Mouse (Mus musculus): ENCODE results near the gene Preb. TPM values are rescaled to one million over a fixed set of nuclear protein-coding genes. Genes with fewer than 3 reads are reported as not detected.

Preb gene
- polyA plus RNA-seq, 2 experiments, result 91.1 to 259 TPM

- no peak for TF ChIP-seq POLR2A (IDR thresholded peaks at IDR 0.05; ENCODE audit: borderline replicate concordance, extremely low read depth, insufficient read depth, insufficient read length)
- DNase-seq (ENCODE audit: low spot score), result no peak
- WGBS, result 91% methylated on average over 5 of the region's 5 CpGs
- Histone ChIP-seq H3K27me3 (ENCODE audit: control insufficient read depth, insufficient read depth, low read length) (no peaks in the 10 kb centered on the region), H3K4me2 (replicated peaks; ENCODE audit: low read depth, low read length, severe bottlenecking) (no peak overlapping the region), H3K9ac (ENCODE audit: low read depth, low read length, severe bottlenecking) (no peak overlapping the region), H3K9me3 (ENCODE audit: control insufficient read depth, low read length) (no peaks in the 10 kb centered on the region), H3K4me3 (replicated peaks; ENCODE audit: low read length) (no peak overlapping the region), H3K36me3 (ENCODE audit: control insufficient read depth, insufficient read depth, low read length) (peaks cover 86% of the 10 kb centered on the region), H3K27ac (replicated peaks; ENCODE audit: low read depth, low read length) (no peak overlapping the region), H3K4me1 (ENCODE audit: control insufficient read depth, insufficient read depth, low read length) (peaks cover 10% of the 10 kb centered on the region)
- no peak for ATAC-seq (ENCODE audit: low FRiP score, low read depth)
These were observed 58.3 kb downstream of the Preb start for GRCm38 (mm10) chr5:30901860-30902259.

Other genes starting within 250 kb of the Preb start
- 9.2 and 9.9 TPM in 2 replicates for gene Dpysl5, start 248.8 kb downstream of the Preb start, polyA plus RNA-seq (2012; rRNA removed)
- 4.6 and 5.8 TPM in 2 replicates for gene Dpysl5, start 248.8 kb downstream of the Preb start, polyA plus RNA-seq (2014; fragmentation: Nextera tagmentation; extraction: Ambion mirVana)
- 64.7 and 76.0 TPM in 2 replicates for gene Mapre3, start 145.7 kb downstream of the Preb start, polyA plus RNA-seq (2012; rRNA removed)
- gene Mapre3, start 145.7 kb downstream of the Preb start, polyA plus RNA-seq (2014; fragmentation: Nextera tagmentation; extraction: Ambion mirVana), result 28.2 and 30.0 TPM in 2 replicates
- gene Tmem214, start 92.3 kb downstream of the Preb start, polyA plus RNA-seq (2012; rRNA removed), result 115 and 152 TPM in 2 replicates
- gene Tmem214, start 92.3 kb downstream of the Preb start, polyA plus RNA-seq (2014; fragmentation: Nextera tagmentation; extraction: Ambion mirVana), result 80.7 and 81.8 TPM in 2 replicates
- gene Agbl5, start 71.7 kb downstream of the Preb start, polyA plus RNA-seq (2012; rRNA removed), result 61.9 and 78.3 TPM in 2 replicates
- gene Agbl5, start 71.7 kb downstream of the Preb start, polyA plus RNA-seq (2014; fragmentation: Nextera tagmentation; extraction: Ambion mirVana), result 27.7 and 32.2 TPM in 2 replicates
- 364 and 388 TPM in 2 replicates for gene Ost4, start 52.6 kb downstream of the Preb start, polyA plus RNA-seq (2012; rRNA removed)
- 502 and 567 TPM in 2 replicates for gene Ost4, start 52.6 kb downstream of the Preb start, polyA plus RNA-seq (2014; fragmentation: Nextera tagmentation; extraction: Ambion mirVana)
- 222 and 268 TPM in 2 replicates for gene Emilin1, start 47.0 kb downstream of the Preb start, polyA plus RNA-seq (2012; rRNA removed)
- gene Emilin1, start 47.0 kb downstream of the Preb start, polyA plus RNA-seq (2014; fragmentation: Nextera tagmentation; extraction: Ambion mirVana), result 191 and 204 TPM in 2 replicates
- gene Khk, start 38.9 kb downstream of the Preb start, polyA plus RNA-seq (2012; rRNA removed), result 29.5 and 37.8 TPM in 2 replicates
- 29.7 and 31.3 TPM in 2 replicates for gene Khk, start 38.9 kb downstream of the Preb start, polyA plus RNA-seq (2014; fragmentation: Nextera tagmentation; extraction: Ambion mirVana)
- gene Cgref1, start 14.8 kb downstream of the Preb start, polyA plus RNA-seq (2012; rRNA removed), result 19.8 and 21.5 TPM in 2 replicates
- gene Cgref1, start 14.8 kb downstream of the Preb start, polyA plus RNA-seq (2014; fragmentation: Nextera tagmentation; extraction: Ambion mirVana), result 15.1 and 20.9 TPM in 2 replicates
- gene Tcf23, start 8.3 kb upstream of the Preb start, polyA plus RNA-seq (2012; rRNA removed), result 0.05 TPM in 1 of 2 replicates, not detected in the other
- not detected in 2 replicates for gene Tcf23, start 8.3 kb upstream of the Preb start, polyA plus RNA-seq (2014; fragmentation: Nextera tagmentation; extraction: Ambion mirVana)
- gene Atraid, start 88.0 kb upstream of the Preb start, polyA plus RNA-seq (2012; rRNA removed), result 134 and 151 TPM in 2 replicates
- 190 and 200 TPM in 2 replicates for gene Atraid, start 88.0 kb upstream of the Preb start, polyA plus RNA-seq (2014; fragmentation: Nextera tagmentation; extraction: Ambion mirVana)
- gene Slc5a6, start 88.6 kb upstream of the Preb start, polyA plus RNA-seq (2012; rRNA removed), result 25.3 and 33.9 TPM in 2 replicates
- gene Slc5a6, start 88.6 kb upstream of the Preb start, polyA plus RNA-seq (2014; fragmentation: Nextera tagmentation; extraction: Ambion mirVana), result 11.0 and 11.4 TPM in 2 replicates
- gene Cad, start 94.4 kb upstream of the Preb start, polyA plus RNA-seq (2012; rRNA removed), result 49.1 and 62.5 TPM in 2 replicates
- 28.3 and 29.4 TPM in 2 replicates for gene Cad, start 94.4 kb upstream of the Preb start, polyA plus RNA-seq (2014; fragmentation: Nextera tagmentation; extraction: Ambion mirVana)
- not detected in 2 replicates for gene Dnajc5g, start 145.9 kb upstream of the Preb start, polyA plus RNA-seq (2012; rRNA removed)
- gene Dnajc5g, start 145.9 kb upstream of the Preb start, polyA plus RNA-seq (2014; fragmentation: Nextera tagmentation; extraction: Ambion mirVana), result not detected in 2 replicates
- 0.82 and 0.86 TPM in 2 replicates for gene Slc30a3, start 147.9 kb upstream of the Preb start, polyA plus RNA-seq (2012; rRNA removed)
- 0.53 and 0.91 TPM in 2 replicates for gene Slc30a3, start 147.9 kb upstream of the Preb start, polyA plus RNA-seq (2014; fragmentation: Nextera tagmentation; extraction: Ambion mirVana)
- gene Trim54, start 156.4 kb upstream of the Preb start, polyA plus RNA-seq (2012; rRNA removed), result 8.1 and 8.7 TPM in 2 replicates
- 4.9 and 6.2 TPM in 2 replicates for gene Trim54, start 156.4 kb upstream of the Preb start, polyA plus RNA-seq (2014; fragmentation: Nextera tagmentation; extraction: Ambion mirVana)
- gene Ucn, start 178.5 kb upstream of the Preb start, polyA plus RNA-seq (2012; rRNA removed), result 0.16 TPM in 1 of 2 replicates, not detected in the other
- gene Ucn, start 178.5 kb upstream of the Preb start, polyA plus RNA-seq (2014; fragmentation: Nextera tagmentation; extraction: Ambion mirVana), result 0.46 TPM in 1 of 2 replicates, not detected in the other
- gene Mpv17, start 193.9 kb upstream of the Preb start, polyA plus RNA-seq (2012; rRNA removed), result 78.5 and 103 TPM in 2 replicates
- gene Mpv17, start 193.9 kb upstream of the Preb start, polyA plus RNA-seq (2014; fragmentation: Nextera tagmentation; extraction: Ambion mirVana), result 49.4 and 61.8 TPM in 2 replicates
- gene Gm29609, start 219.6 kb upstream of the Preb start, polyA plus RNA-seq (2012; rRNA removed), result 3.9 and 4.3 TPM in 2 replicates
- 0.70 and 0.96 TPM in 2 replicates for gene Gm29609, start 219.6 kb upstream of the Preb start, polyA plus RNA-seq (2014; fragmentation: Nextera tagmentation; extraction: Ambion mirVana)
- gene Gtf3c2, start 219.8 kb upstream of the Preb start, polyA plus RNA-seq (2012; rRNA removed), result 130 and 143 TPM in 2 replicates
- 47.1 and 66.2 TPM in 2 replicates for gene Gtf3c2, start 219.8 kb upstream of the Preb start, polyA plus RNA-seq (2014; fragmentation: Nextera tagmentation; extraction: Ambion mirVana)
- 108 and 120 TPM in 2 replicates for gene Snx17, start 232.9 kb upstream of the Preb start, polyA plus RNA-seq (2012; rRNA removed)
- 139 and 144 TPM in 2 replicates for gene Snx17, start 232.9 kb upstream of the Preb start, polyA plus RNA-seq (2014; fragmentation: Nextera tagmentation; extraction: Ambion mirVana)
- 46.9 and 49.3 TPM in 2 replicates for gene Eif2b4, start 233.1 kb upstream of the Preb start, polyA plus RNA-seq (2012; rRNA removed)
- 67.5 and 68.5 TPM in 2 replicates for gene Eif2b4, start 233.1 kb upstream of the Preb start, polyA plus RNA-seq (2014; fragmentation: Nextera tagmentation; extraction: Ambion mirVana)
- 58.8 and 77.1 TPM in 2 replicates for gene Zfp513, start 241.9 kb upstream of the Preb start, polyA plus RNA-seq (2012; rRNA removed)
- 6.8 and 8.0 TPM in 2 replicates for gene Zfp513, start 241.9 kb upstream of the Preb start, polyA plus RNA-seq (2014; fragmentation: Nextera tagmentation; extraction: Ambion mirVana)